In the genomic region with DNA sequence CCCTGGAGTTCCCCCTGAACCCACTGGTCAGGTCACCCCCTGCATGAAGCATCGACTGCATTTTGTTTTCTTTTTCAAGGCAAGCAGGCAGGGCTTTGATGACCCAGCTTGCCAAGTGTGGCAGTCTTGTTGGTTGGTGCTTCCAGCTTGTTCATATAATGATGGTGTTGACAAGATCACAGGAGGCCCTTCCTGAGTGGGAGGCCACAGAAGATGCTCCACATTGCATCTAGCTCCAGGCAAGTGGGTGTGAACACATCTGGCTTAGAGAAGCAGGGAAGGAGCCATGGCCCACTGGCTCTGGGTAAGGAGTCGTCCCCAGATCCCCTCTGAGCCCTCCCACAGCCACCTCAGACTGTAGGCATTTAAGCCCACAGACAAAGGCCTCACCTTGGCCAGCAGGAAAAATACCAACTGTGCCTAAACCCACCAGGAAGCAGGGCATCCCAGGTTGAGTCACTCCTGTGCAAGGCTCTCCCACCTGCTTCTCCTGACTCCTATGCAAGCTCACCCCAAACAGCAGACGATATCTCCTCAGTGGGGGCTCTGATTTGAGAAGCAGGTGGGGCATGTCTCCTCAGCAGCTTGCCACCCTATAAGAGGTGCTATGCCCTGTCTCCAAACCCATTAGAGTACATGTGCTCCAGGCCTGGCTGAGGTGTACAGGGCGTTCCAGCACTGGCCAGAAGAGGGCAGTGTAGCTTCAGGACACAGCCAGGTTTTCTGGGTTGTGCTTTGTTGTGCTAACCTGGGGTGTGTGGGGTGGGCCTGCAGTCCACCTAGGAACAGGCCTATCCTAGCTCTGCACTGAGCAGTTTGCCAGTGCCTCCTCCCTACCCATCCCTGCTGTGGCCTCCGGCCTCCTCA, we compare ENCODE assay signal across 9 mouse cellular contexts. TPM values are rescaled to one million over a fixed set of nuclear protein-coding genes. Genes with fewer than 3 reads are reported as not detected.
DNase-seq lines count a peak whose midpoint lies in the region; ATAC-seq and TF ChIP-seq lines count a peak whose summit lies in the region.
"Had no signal": no experiment of that assay in that cellular context is flagged by ENCODE, and none has a peak within 500 bp of the region (broad histone marks: within the 10 kb centered on the region; RNA-seq: fewer than 3 reads in every experiment).

No protein-coding gene starts in this region.

- no peak overlapping the region for H3K4me3 ChIP-seq in bone marrow macrophage, adult 2 months (ENCODE audit: insufficient read depth, low read length)
- no peak overlapping the region for H3K4me3 ChIP-seq in heart, embryonic 14.5 days (ENCODE audit: control insufficient read depth in 1 of 2, insufficient read depth in 1 of 2, low read depth in 1 of 2, low read length in 2 of 2)
- H3K4me3 ChIP-seq in liver, embryonic 14.5 days (ENCODE audit: insufficient read depth in 1 of 2, low read depth in 2 of 2, low read length in 2 of 2): no peak overlapping the region
- H3K4me3 ChIP-seq in stomach, postnatal 0 days (ENCODE audit: low read depth, low read length): no peak overlapping the region
- H3K4me3 ChIP-seq: erythroblast, embryonic 14.5 days had no signal

- no peaks in the 10 kb centered on the region for H3K36me3 ChIP-seq in heart, embryonic 14.5 days (ENCODE audit: control insufficient read depth, insufficient read depth, low read length)
- no peaks in the 10 kb centered on the region for H3K36me3 ChIP-seq in liver, embryonic 14.5 days (replicated peaks; ENCODE audit: control insufficient read depth, insufficient read depth, low read depth)
- H3K36me3 ChIP-seq in stomach, postnatal 0 days (ENCODE audit: control insufficient read depth, insufficient read depth, low read length): no peaks in the 10 kb centered on the region

- H3K4me1 ChIP-seq in bone marrow macrophage, adult 2 months (ENCODE audit: control insufficient read depth, insufficient read depth, low read length): peaks cover 32% of the 10 kb centered on the region
- H3K4me1 ChIP-seq in heart, embryonic 14.5 days (ENCODE audit: control insufficient read depth in 2 of 2, insufficient read depth in 2 of 2, low read length in 2 of 2): no peaks in the 10 kb centered on the region; a peak in 1 of 4 replicates
- H3K4me1 ChIP-seq in liver, embryonic 14.5 days (replicated peaks; ENCODE audit: control insufficient read depth in 2 of 2, insufficient read depth in 2 of 2, low read length in 1 of 2): peaks cover 0 to 5% of the 10 kb centered on the region in 2 experiments; a peak in 1 of 4 replicates
- H3K4me1 ChIP-seq in stomach, postnatal 0 days (replicated peaks; ENCODE audit: control insufficient read depth, insufficient read depth): no peaks in the 10 kb centered on the region

- WGBS in heart, embryonic 14.5 days: 43% methylated on average over 5 of the region's 5 CpGs
- 36% methylated on average over 5 of the region's 5 CpGs for WGBS in liver, embryonic 14.5 days (ENCODE audit: insufficient replicate concordance)
- WGBS in stomach, postnatal 0 days: 44% methylated on average over 5 of the region's 5 CpGs

- TF ChIP-seq POLR2A in bone marrow macrophage, adult 2 months (IDR thresholded peaks at IDR 0.05; ENCODE audit: borderline replicate concordance, low read depth, low read length): no peak

- H3K27me3 ChIP-seq in heart, embryonic 14.5 days (ENCODE audit: control insufficient read depth, insufficient read depth, low read length): no peaks in the 10 kb centered on the region
- H3K27me3 ChIP-seq in liver, embryonic 14.5 days (ENCODE audit: control insufficient read depth, insufficient read depth, low read length): no peaks in the 10 kb centered on the region
- no peaks in the 10 kb centered on the region for H3K27me3 ChIP-seq in stomach, postnatal 0 days (ENCODE audit: control insufficient read depth, insufficient read depth, low read length)

- no peak overlapping the region for H3K27ac ChIP-seq in bone marrow macrophage, adult 2 months (ENCODE audit: insufficient read depth, low read depth, low read length)
- H3K27ac ChIP-seq in heart, embryonic 14.5 days (replicated peaks in 1 of 2; ENCODE audit: control insufficient read depth in 1 of 2, insufficient read depth in 1 of 2, low read depth in 2 of 2, low read length in 2 of 2): no peak overlapping the region
- H3K27ac ChIP-seq in liver, embryonic 14.5 days: no peak overlapping the region
- H3K27ac ChIP-seq in stomach, postnatal 0 days (replicated peaks): no peak overlapping the region

- peak; percentile 80 for TF ChIP-seq CTCF in bone marrow macrophage, adult 2 months (IDR thresholded peaks at IDR 0.05; ENCODE audit: low read depth, low read length)
- peak; percentile 98 for TF ChIP-seq CTCF in liver, embryonic 14.5 days (IDR thresholded peaks at IDR 0.05; ENCODE audit: low read depth)
- TF ChIP-seq CTCF in stomach, postnatal 0 days (IDR thresholded peaks at IDR 0.05; ENCODE audit: low read depth): peak; percentile 97

- no peak for TF ChIP-seq EP300 in liver, embryonic 14.5 days (IDR thresholded peaks at IDR 0.05; ENCODE audit: low read depth)
- no peak for TF ChIP-seq EP300 in stomach, postnatal 0 days (optimal IDR thresholded peaks at IDR 0.05)

- peak; percentile 70 to 91 for DNase-seq in kidney, postnatal 36 days
- peak; percentile 26 to 40 (median 29) for DNase-seq in liver, embryonic 14.5 days (ENCODE audit: low read depth in 3 of 3, low spot score in 3 of 3)
- peak; percentile 81 for DNase-seq in neural tube, embryonic 10.5 days (ENCODE audit: extremely low spot score, low spot score)
- peak; percentile 82 for DNase-seq in stomach, postnatal 0 days (ENCODE audit: low spot score)

- no peak overlapping the region for H3K9ac ChIP-seq in heart, embryonic 14.5 days (ENCODE audit: low read length)
- no peak overlapping the region for H3K9ac ChIP-seq in liver, embryonic 14.5 days (replicated peaks)
- H3K9ac ChIP-seq in stomach, postnatal 0 days (ENCODE audit: low read length): no peak overlapping the region

- no peak overlapping the region for H3K4me2 ChIP-seq in heart, embryonic 14.5 days (ENCODE audit: low read length)
- no peak overlapping the region for H3K4me2 ChIP-seq in liver, embryonic 14.5 days (ENCODE audit: low read depth)
- no peak overlapping the region for H3K4me2 ChIP-seq in stomach, postnatal 0 days (replicated peaks; ENCODE audit: low read depth)

- ATAC-seq in CD4-positive, CD25-positive, alpha-beta regulatory T cell, adult 4 months: peak; percentile 79
- peak; percentile 73 for ATAC-seq in erythroblast, adult 5-6 weeks (replicated peaks; ENCODE audit: low FRiP score, poor library complexity, severe bottlenecking)
- ATAC-seq in heart, embryonic 14.5 days (ENCODE audit: insufficient number of reproducible peaks, insufficient read depth, low FRiP score, low read depth): peak; percentile 23; the same call in 1 of the 2 replicates
- peak; percentile 43; the same call in 1 of the 2 replicates for ATAC-seq in liver, embryonic 14.5 days (ENCODE audit: insufficient read depth)
- ATAC-seq in stomach, postnatal 0 days (ENCODE audit: low FRiP score, low TSS enrichment): peak; percentile 71

- H3K9me3 ChIP-seq in heart, embryonic 14.5 days (ENCODE audit: control insufficient read depth, low read length): no peaks in the 10 kb centered on the region
- no peaks in the 10 kb centered on the region for H3K9me3 ChIP-seq in liver, embryonic 14.5 days (ENCODE audit: control insufficient read depth, low read length)
- H3K9me3 ChIP-seq in stomach, postnatal 0 days (ENCODE audit: control insufficient read depth, low read length): no peaks in the 10 kb centered on the region

RNA-seq across cellular contexts. Expression of a gene that starts 30.7 kb away (rescaled TPM):
- 10 to 100 TPM in 1 of 2 experiments, 1 to 10 TPM in 1; 9.4 to 10.9 TPM for polyA plus RNA-seq in CD4-positive, CD25-positive, alpha-beta regulatory T cell, adult 4 months (2017; shearing (Covaris generic))
- 42.6 and 43.2 TPM in 2 replicates for polyA plus RNA-seq in bone marrow macrophage, adult 2 months (2012; ENCODE audit: insufficient read depth, insufficient read length, missing spikeins)
- total RNA-seq in erythroblast, adult 5-6 weeks (2015; ENCODE audit: low replicate concordance): 8.5 and 13.0 TPM in 2 replicates
- 26.9 and 28.3 TPM in 2 replicates for total RNA-seq in erythroblast, adult 5-6 weeks (2017; ENCODE audit: low replicate concordance)
- 15.7 and 18.3 TPM in 2 replicates for polyA plus RNA-seq in heart, embryonic 14.5 days (2014; fragmentation: Nextera tagmentation; extraction: Ambion mirVana)
- polyA plus RNA-seq in liver, embryonic 14.5 days (2012; rRNA removed): 4.7 and 9.2 TPM in 2 replicates
- polyA plus RNA-seq in liver, embryonic 14.5 days (2014; fragmentation: Nextera tagmentation; extraction: Ambion mirVana): 14.5 and 14.7 TPM in 2 replicates
- polyA plus RNA-seq in stomach, postnatal 0 days (2015; fragmentation: Nextera tagmentation; extraction: Ambion mirVana): 27.9 and 29.7 TPM in 2 replicates

Comparison
In these comparisons a context has a peak if more than half of its experiments do, and no peak if none do; other contexts are left out.
1. ATAC-seq: peak in every context shown above with its lines; median percentile 79 in CD4-positive, CD25-positive, alpha-beta regulatory T cell, adult 4 months; 73 in erythroblast, adult 5-6 weeks; 71 in stomach, postnatal 0 days; 43 in liver, embryonic 14.5 days; 23 in heart, embryonic 14.5 days.
2. DNase-seq: peak in every context shown above with its lines; median percentile 82 in stomach, postnatal 0 days; 81 in neural tube, embryonic 10.5 days; 80 in kidney, postnatal 36 days; 29 in liver, embryonic 14.5 days.